Mouse (Mus musculus) cerebellum, postnatal 4 days (tissue): Measurements from ENCODE around the gene Siah3.

ENCODE experiments used
- DNase-seq, 2 experiments: peaks; one replicate each; pipeline ENCODE4 v3.0.0; 2022; ENCODE audit warnings: low spot score in 2 of 2, mixed read lengths in 1 of 2

Gene Siah3

DNA sequence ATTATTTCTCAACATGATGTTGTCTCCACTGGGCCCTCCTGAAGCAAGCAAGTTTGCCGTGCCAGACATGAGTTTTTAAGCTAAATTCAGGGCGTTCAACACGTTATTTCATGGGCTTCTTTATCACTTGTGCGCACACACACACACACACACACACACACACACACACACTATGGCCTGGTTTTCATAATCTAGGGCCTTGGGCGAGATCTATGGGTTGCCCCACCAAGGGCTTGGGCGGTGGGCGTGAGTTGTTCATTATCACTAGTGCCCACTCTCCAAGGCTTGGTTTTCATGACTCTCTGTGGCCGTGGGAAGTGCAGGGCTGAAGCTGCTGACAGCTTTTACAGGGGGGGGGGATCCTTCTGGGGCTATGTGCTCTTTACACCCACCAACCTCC is 63.9 kb downstream of the Siah3 start:
- no peak for DNase-seq

DNA sequence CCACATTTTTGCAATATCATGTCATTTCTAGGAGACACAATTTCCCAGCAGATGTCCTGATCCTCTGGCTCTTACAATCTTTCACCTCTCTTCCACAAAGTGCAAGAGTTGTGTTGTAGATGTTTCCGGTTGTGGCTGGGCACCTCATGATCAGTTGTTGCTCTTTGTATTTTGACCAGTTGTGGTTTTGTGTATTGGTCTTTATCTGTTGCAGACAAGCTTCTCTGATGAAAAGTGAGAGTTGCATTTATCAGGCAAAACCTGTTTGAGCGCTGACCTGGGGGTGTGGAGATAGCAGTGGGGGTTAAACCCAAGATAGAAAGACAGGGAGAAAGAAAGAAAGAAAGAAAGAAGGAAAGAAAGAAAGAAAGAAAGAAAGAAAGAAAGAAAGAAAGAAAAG is 68.9 kb downstream of the Siah3 start:
- DNase-seq: no peak

- no peak for DNase-seq
These were observed 69.8 kb downstream of the Siah3 start for GRCm38 (mm10) chr14:75525376-75526145.

- peak; percentile 38 to 91 for DNase-seq
These were observed 71.8 kb downstream of the Siah3 start for GRCm38 (mm10) chr14:75527464-75528190.

DNA sequence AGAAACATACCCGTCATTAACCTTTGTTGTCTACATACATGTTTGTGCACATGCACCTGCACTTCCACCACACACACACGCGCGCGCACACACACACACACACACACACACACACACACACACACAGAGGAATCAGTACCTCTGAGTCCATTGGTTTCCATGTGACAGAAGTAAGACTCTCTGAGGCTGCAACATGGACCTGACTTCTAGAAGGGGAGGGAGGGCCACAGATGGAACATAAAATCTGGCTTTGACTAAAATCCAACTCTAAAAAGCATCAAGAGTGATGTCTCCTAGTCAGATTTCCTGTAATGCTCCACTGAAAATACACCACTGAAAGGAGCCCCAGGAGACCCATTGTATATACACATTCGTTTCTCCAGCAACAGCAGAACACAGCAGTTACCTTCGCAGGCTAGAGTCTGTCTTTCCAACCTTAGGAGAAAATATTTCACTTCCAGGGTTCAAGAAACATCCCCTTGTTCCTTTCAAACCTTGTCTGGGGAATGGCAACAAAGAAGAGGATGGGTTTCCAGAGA is 75.1 kb downstream of the Siah3 start:
- no peak for DNase-seq

GRCm38 (mm10) chr14:75539205-75539604 is 83.4 kb downstream of the Siah3 start:
- no peak for DNase-seq

DNA sequence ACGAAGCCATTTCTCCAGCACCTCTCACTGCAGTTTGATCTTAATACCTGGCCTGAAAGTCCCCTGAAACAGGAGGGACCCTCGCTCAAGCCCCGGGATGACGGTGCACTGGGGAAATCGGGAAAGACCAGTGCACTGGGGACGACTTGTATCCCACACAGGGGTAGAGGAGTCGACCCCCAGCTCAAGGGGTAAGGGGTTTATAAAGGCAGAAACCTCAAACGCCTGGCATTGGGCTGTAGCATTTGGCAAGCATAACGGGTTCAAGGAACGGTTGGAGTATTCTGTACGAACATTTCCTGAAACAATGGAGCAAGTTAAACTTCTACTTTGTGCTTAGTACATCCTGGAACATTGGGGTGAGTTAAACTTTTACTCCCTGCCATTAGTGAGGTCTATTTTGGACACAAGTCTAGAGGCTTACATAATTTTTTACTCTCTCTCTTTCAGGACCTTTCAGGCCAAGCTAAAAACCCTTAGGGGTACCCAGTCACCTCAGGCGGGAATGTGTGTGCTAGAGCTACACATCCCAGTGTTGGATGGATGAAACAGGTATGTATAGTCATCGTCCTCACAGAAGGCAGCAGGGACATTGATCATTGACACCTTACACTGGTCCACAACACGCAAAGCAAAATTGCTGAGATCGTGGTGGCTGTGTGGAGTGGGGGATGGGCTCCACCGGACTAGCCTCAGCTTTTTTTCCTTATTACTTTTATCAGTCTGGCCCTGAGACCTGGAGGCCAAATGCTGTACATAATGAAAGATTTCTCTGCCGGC is 84.6 kb downstream of the Siah3 start:
- no peak for DNase-seq

GRCm38 (mm10) chr14:75540996-75541350 is 85.2 kb downstream of the Siah3 start:
- DNase-seq: peak in 1 of 2 experiments; percentile 15

- DNase-seq: no peak
These were observed 85.9 kb downstream of the Siah3 start for GRCm38 (mm10) chr14:75541731-75542130.

- no peak for DNase-seq
These were observed 106.0 kb downstream of the Siah3 start for GRCm38 (mm10) chr14:75561577-75562331.

DNA sequence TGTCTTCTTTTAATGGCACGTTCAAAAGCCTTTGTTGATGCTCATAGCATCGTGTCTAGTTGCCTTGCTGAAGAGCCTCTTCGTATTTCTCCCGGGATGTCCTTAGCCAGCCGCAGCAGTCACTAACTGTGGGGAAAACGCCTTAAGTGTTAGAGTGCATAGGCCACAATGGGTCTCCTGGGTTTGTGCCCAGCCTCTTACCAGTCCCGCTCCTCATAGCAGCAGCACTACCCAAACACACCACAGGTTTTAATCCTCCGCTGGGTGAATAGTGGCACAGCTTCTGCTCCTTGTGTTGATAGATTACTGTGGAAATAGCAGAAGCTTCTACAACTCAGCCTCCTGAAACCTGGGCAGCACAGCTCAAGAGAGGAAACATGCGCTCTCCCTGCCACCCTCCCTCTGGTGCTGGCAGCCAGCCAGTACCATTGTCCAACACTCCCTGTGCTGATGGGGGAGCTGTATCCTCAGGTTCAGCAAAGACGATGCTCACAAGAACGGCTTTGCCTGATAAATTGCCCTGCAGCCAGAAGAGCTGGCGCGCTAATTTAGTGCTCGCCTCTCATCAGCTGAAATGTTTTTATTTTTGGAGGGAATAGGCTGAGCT is 109.9 kb downstream of the Siah3 start:
- DNase-seq: peak; percentile 50 to 83

GRCm38 (mm10) chr14:75566303-75566702 is 110.5 kb downstream of the Siah3 start:
- no peak for DNase-seq

DNA sequence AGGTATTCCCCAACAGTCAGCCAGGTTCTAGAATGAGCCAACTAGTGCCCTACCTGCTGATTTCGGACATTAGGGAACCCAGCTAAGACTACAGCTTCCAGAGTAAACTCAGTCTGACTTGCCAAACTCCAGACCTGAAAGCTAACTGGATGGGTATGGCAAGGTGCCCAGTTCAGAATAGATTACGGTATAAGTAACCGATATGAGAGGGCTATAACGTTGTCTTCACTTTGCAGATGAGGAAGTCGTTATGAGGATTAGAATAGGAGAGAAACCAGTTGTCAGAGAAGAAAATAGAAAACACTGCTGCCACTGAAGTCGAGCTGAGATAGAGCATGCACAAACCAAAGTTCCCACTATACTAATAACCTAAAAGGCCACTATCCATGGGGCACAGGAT is 123.2 kb downstream of the Siah3 start:
- no peak for DNase-seq
